Mouse (Mus musculus): Measurements from ENCODE around the gene Rras2. TPM values are rescaled to one million over a fixed set of nuclear protein-coding genes. Genes with fewer than 3 reads are reported as not detected.

Rras2 gene
- polyA plus RNA-seq, 1 experiment from 2014 or later: 36.4 TPM

GRCm38 (mm10) chr7:113997675-113998354 is 119.8 kb downstream of the Rras2 start:
- no peaks in the 10 kb centered on the region for H3K4me1 ChIP-seq (ENCODE audit: insufficient read depth, low read length)
- no peaks in the 10 kb centered on the region for H3K27me3 ChIP-seq (ENCODE audit: insufficient read depth, low read length)
- H3K27ac ChIP-seq (ENCODE audit: low read length): no peak overlapping the region
- no peak for ATAC-seq (ENCODE audit: low FRiP score, low TSS enrichment)
- no peaks in the 10 kb centered on the region for H3K36me3 ChIP-seq (ENCODE audit: insufficient read depth, low read length)
- H3K9me3 ChIP-seq (ENCODE audit: low read length): peaks cover 3% of the 10 kb centered on the region; the same call in 1 of the 2 replicates
- 67% methylated on average over 7 of the region's 7 CpGs for WGBS
- no peak overlapping the region for H3K4me3 ChIP-seq (ENCODE audit: low read length)
- no peak overlapping the region for H3K4me2 ChIP-seq (replicated peaks; ENCODE audit: low read depth, low read length)
- H3K9ac ChIP-seq (replicated peaks; ENCODE audit: low read length): no peak overlapping the region

Other genes starting within 250 kb of the Rras2 start
- gene Copb1, start 136.9 kb upstream of the Rras2 start, polyA plus RNA-seq (2015; fragmentation: Nextera tagmentation; extraction: Ambion mirVana): 134 and 140 TPM in 2 replicates
- 425 and 430 TPM in 2 replicates for gene Psma1, start 158.3 kb upstream of the Rras2 start, polyA plus RNA-seq (2015; fragmentation: Nextera tagmentation; extraction: Ambion mirVana)